Mouse (Mus musculus) embryonic fibroblast, embryonic 13.5 days (primary cell): ENCODE measurements around the gene Hist1h3h.

Experiments
- CTCF ChIP-seq: IDR thresholded peaks from 2 replicates; pipeline ENCODE4 v1.5.1; 2011; ENCODE audit warnings: mild to moderate bottlenecking, control low read depth, low read length, moderate library complexity, borderline replicate concordance; ENCODE audit not compliant: insufficient read depth
- POLR2A ChIP-seq: IDR thresholded peaks from 2 replicates; pipeline ENCODE4 v1.6.1; 2011; ENCODE audit warnings: low read depth, mild to moderate bottlenecking, control low read depth, low read length, moderate library complexity

GRCm38 (mm10) chr13:21752356-21752755 lies 34.9 kb downstream of the Hist1h3h start:
- no peak for TF ChIP-seq POLR2A
- TF ChIP-seq CTCF, result no peak
